Mouse (Mus musculus) liver, postnatal 0 days (tissue): ENCODE data around the gene Zyx.

Source experiments
- CTCF ChIP-seq: sonication (generic); IDR thresholded peaks from 2 replicates; pipeline ENCODE4 v1.5.1; 2016; ENCODE audit warnings: antibody characterized with exemption, low read depth
- EP300 ChIP-seq: IDR thresholded peaks from 2 replicates; pipeline ENCODE4 v1.6.1; 2016; ENCODE audit warnings: antibody characterized with exemption, low read depth, mild to moderate bottlenecking

DNA sequence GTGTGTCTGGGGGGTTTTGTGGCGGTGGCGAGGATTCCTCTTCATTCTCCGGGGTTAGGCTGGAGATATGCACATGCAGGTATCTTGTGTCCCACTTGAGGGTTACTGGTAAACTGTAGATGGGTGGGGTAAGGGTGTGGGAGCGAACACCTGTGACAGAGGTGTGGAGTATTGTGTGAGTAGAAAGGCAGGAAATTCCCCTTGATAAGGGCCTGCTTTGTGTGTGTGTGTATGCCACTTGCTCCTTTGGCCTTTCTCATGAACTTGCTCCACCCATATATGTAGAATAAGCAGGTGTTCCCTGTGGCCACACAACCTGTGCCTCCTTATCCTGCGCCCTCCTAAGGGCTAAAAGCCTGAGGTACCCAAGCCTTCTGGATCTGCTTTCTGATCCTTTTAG, 7.5 kb downstream of the Zyx start:
- TF ChIP-seq CTCF (no peak), EP300 (no peak)
